Mouse (Mus musculus): Measurements from ENCODE around the gene Cep162.

DNA sequence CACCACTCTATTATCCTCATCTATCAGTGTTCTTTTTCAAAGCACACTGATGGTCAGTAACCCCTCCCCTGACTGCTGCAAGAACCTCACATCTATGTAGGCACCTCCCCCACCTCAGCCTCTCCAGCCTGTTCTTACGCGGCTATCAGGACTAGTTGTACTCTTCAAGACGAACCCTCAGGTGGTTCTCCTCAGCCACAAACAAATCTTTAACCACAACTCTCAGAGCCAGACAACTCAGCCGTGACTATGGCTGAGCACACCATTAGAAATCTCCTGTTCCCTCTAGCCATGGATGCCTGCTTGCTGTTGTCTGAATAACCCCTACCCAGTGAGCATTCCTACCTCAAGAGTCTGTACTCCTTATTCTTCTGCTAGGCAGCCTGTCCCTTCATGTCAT is 42.1 kb downstream of the Cep162 start:
- TF ChIP-seq CTCF (conservative IDR thresholded peaks at IDR 0.05; ENCODE audit: low read length) (no peak), NANOG (IDR thresholded peaks at IDR 0.05; ENCODE audit: borderline replicate concordance, low read length) (no peak), POU5F1 (IDR thresholded peaks at IDR 0.05; ENCODE audit: borderline replicate concordance, low read length) (no peak)

All from E14TG2a.4 (cell line).